8 mouse cellular contexts compared by ENCODE assay signal in genomic region chr7:82867271-82868121, GRCm38 (mm10). TPM values are rescaled to one million over a fixed set of nuclear protein-coding genes. Genes with fewer than 3 reads are reported as not detected.
A peak's percentile ranks its signal among the peaks of the same experiment; 100 is the strongest.
DNase-seq lines count a peak whose midpoint lies in the region; ATAC-seq and TF ChIP-seq lines count a peak whose summit lies in the region.

TSS of gene Mex3b (plus strand) at chr7:82867333.

- CTCF ChIA-PET in Patski (lab: Charles Lee) = interaction anchor here (0.6 to 1.1 kb wide), 2 partner anchors 15 to 255 kb away, joined by 3 read pairs; no protein-coding TSS in a partner anchor

- H3K27me3 ChIP-seq in Patski = no peaks in the 10 kb centered on the region
- H3K27me3 ChIP-seq in hindbrain, embryonic 14.5 days (ENCODE audit: control insufficient read depth, insufficient read depth, low read length) = no peaks in the 10 kb centered on the region

- H3K36me3 ChIP-seq in hindbrain, embryonic 14.5 days (replicated peaks; ENCODE audit: control insufficient read depth, insufficient read depth) = peaks cover 31% of the 10 kb centered on the region

- peak within 1 kb of the TSS; percentile 100 for H3K9ac ChIP-seq in hindbrain, embryonic 14.5 days

- WGBS in hindbrain, embryonic 14.5 days = under 1% methylated on average over 83 of the region's 87 CpGs

- peak; percentile 21 for ATAC-seq in Patski
- no peak for ATAC-seq in hindbrain, embryonic 14.5 days (ENCODE audit: low FRiP score)

- no peak for DNase-seq in Patski (ENCODE audit: low read depth, low spot score)
- DNase-seq in cerebellum, adult 9-10 months = peak; percentile 70
- peak; percentile 67 for DNase-seq in frontal cortex, postnatal 36 days (ENCODE audit: low spot score in 2 of 2)
- peak; percentile 62 for DNase-seq in hindbrain, embryonic 14.5 days (ENCODE audit: low spot score)
- DNase-seq in left cerebral cortex, adult 18-20 months (ENCODE audit: low spot score in 2 of 2) = peak; percentile 62 to 78
- DNase-seq in lung, postnatal 4 days = peak; percentile 72 to 74
- peak; percentile 72 for DNase-seq in right cerebral cortex, postnatal 14 days
- DNase-seq in urinary bladder, postnatal 36 days (ENCODE audit: low spot score in 2 of 2) = peak; percentile 37 to 55

- peaks cover 28% of the 10 kb centered on the region for H3K4me1 ChIP-seq in hindbrain, embryonic 14.5 days (replicated peaks; ENCODE audit: control insufficient read depth, insufficient read depth, low read length)

- H3K9me3 ChIP-seq in hindbrain, embryonic 14.5 days (ENCODE audit: control insufficient read depth, low read length) = no peaks in the 10 kb centered on the region

- POLR2A ChIA-PET in Patski (lab: Charles Lee) = interaction anchor here (0.6 to 1.3 kb wide), 3 partner anchors 26 to 152 kb away, joined by 3 to 5 read pairs (median 3); no protein-coding TSS in a partner anchor

- H3K4me3 ChIP-seq in hindbrain, embryonic 14.5 days (replicated peaks; ENCODE audit: low read length) = peak within 1 kb of the TSS; percentile 97

- H3K4me2 ChIP-seq in hindbrain, embryonic 14.5 days (replicated peaks) = peak within 1 kb of the TSS; percentile 94

- TF ChIP-seq CTCF in Patski (IDR thresholded peaks at IDR 0.05) = no peak

- in situ Hi-C loops in Patski (cut with MboI; ENCODE audit: low pct_unique_long_range_greater_than_20kb) = loop anchor here (5.0 to 10.0 kb wide), 4 partner anchors 143 to 685 kb away; no protein-coding TSS in a partner anchor

- H3K27ac ChIP-seq in hindbrain, embryonic 14.5 days = peak within 1 kb of the TSS; percentile 100

RNA-seq across cellular contexts. Expression of gene Mex3b, which starts in this region (rescaled TPM):
- polyA plus RNA-seq in Patski (2021) = 5.7 TPM
- polyA plus RNA-seq in hindbrain, embryonic 14.5 days (2014; fragmentation: Nextera tagmentation; extraction: Ambion mirVana) = 35.0 and 36.1 TPM in 2 replicates
- 10 to 100 TPM; 18.7 to 20.2 TPM for total RNA-seq in left cerebral cortex, adult 18-20 months (2021)
